Mouse (Mus musculus): Measurements from ENCODE around the gene Rab2b. TPM values are rescaled to one million over a fixed set of nuclear protein-coding genes. Genes with fewer than 3 reads are reported as not detected.

The Rab2b gene
- polyA plus RNA-seq, 1 experiment from 2014 or later = 27.4 TPM

DNA sequence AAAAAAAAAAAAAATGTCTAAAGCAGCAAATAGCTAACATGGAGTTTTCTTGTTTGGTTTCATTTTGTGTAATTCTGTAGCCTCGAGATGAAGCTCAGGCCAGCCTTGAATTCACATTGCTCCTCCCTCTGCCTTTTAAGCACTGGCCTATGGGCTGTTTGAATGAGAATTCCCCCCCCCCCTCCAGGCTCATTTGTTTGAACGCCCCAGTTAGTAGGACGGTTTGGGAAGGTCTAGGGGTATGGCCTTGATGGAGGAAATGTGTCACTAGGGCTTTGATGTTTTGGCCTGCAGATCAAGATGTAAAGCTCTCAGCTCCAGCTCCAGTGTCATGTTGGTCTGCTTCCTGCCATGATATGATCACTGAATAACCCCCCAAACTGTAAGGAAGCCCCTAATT, 6.6 kb downstream of the Rab2b start:
- Histone ChIP-seq H3K27ac (no peak overlapping the region), H3K9ac (no peak overlapping the region), H3K4me1 (no peaks in the 10 kb centered on the region), H3K4me3 (no peak overlapping the region), H3K27me3 (no peaks in the 10 kb centered on the region), H3K4me2 (replicated peaks) (no peak overlapping the region), H3K9me3 (no peaks in the 10 kb centered on the region), H3K36me3 (peaks cover 32% of the 10 kb centered on the region)
- no peak for ATAC-seq (ENCODE audit: insufficient number of reproducible peaks, insufficient read depth, low FRiP score, low TSS enrichment)
- WGBS = 80% methylated on average over 3 of the region's 3 CpGs

- under 1% methylated on average over 54 of the region's 54 CpGs for WGBS
- no peaks in the 10 kb centered on the region for H3K27me3 ChIP-seq
- H3K4me1 ChIP-seq = peaks cover 6% of the 10 kb centered on the region
- no peaks in the 10 kb centered on the region for H3K9me3 ChIP-seq
- H3K4me2 ChIP-seq (replicated peaks) = peak within 1 kb of the TSS; percentile 79
- peak; percentile 100 for ATAC-seq (ENCODE audit: insufficient number of reproducible peaks, insufficient read depth, low FRiP score, low TSS enrichment)
- peak within 1 kb of the TSS; percentile 92 for H3K4me3 ChIP-seq
- H3K9ac ChIP-seq = peak within 1 kb of the TSS; percentile 88
- peaks cover 4% of the 10 kb centered on the region; the same call in 1 of the 2 replicates for H3K36me3 ChIP-seq
- peak within 1 kb of the TSS; percentile 95 for H3K27ac ChIP-seq
Observed at GRCm38 (mm10) chr14:52257484-52258213, 21.7 kb downstream of the Rab2b start, which contains the start of gene Chd8. Gene Chd8 (minus strand): TSS chr14:52257780.

DNA sequence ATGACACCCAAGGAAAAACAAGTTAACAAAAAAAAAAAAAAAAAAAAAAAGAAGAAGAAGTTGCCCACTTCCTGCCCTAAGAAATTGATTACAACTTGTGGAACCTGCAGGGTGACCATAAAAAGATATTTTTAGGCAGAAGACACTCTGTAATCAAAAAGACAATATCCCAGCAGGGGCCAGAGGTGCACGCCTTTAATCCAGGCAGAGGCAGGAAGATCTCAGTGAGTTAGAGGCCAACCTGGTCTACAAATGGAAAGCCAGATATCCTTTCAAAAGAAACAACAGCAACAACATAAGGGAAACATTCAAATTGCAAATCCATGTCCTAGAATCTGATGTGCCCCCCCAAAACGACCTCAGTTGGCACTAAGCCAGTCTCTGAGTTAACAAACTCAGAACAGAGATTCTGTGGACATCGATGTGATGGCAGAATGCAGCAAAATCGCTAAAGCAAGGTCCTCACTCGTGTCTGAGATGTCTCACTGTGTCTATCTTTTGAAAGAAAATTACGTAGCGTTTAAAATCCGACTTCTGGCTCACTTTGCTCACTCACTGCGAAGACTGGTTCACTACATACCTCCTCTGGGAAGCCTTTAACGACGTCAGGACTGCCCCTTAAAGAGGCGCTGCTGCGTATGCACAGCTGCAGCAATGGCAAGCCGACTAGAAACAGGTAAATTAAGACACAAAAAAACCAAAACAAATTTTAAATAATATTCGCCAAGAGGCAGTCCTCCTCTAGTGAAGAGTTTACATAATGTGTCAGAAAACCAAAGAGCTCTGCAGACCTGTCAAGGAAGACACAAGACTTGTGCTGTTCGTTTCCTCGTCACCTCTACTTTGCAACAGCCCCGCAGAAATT, 22.8 kb downstream of the Rab2b start:
- H3K9me3 ChIP-seq = no peaks in the 10 kb centered on the region
- 9% methylated on average over 18 of the region's 18 CpGs for WGBS
- no peaks in the 10 kb centered on the region for H3K27me3 ChIP-seq
- peak overlapping the region; percentile 95 for H3K27ac ChIP-seq
- H3K9ac ChIP-seq = peak overlapping the region; percentile 88
- H3K4me1 ChIP-seq = peaks cover 6% of the 10 kb centered on the region
- H3K4me3 ChIP-seq = peak overlapping the region; percentile 92
- ATAC-seq (ENCODE audit: insufficient number of reproducible peaks, insufficient read depth, low FRiP score, low TSS enrichment) = no peak
- H3K36me3 ChIP-seq = no peaks in the 10 kb centered on the region
- H3K4me2 ChIP-seq (replicated peaks) = peak overlapping the region; percentile 79

- WGBS = 81% methylated on average over 4 of the region's 4 CpGs
- Histone ChIP-seq H3K4me1 (peaks cover 5% of the 10 kb centered on the region; the same call in 1 of the 2 replicates), H3K4me2 (replicated peaks) (no peak overlapping the region), H3K27me3 (no peaks in the 10 kb centered on the region), H3K27ac (no peak overlapping the region), H3K4me3 (no peak overlapping the region), H3K36me3 (peaks cover under 1% of the 10 kb centered on the region; the same call in 1 of the 2 replicates), H3K9me3 (no peaks in the 10 kb centered on the region), H3K9ac (no peak overlapping the region)
- no peak for ATAC-seq (ENCODE audit: insufficient number of reproducible peaks, insufficient read depth, low FRiP score, low TSS enrichment)
Observed at GRCm38 (mm10) chr14:52246129-52246528, 33.2 kb downstream of the Rab2b start.

GRCm38 (mm10) chr14:52244690-52245042, 34.7 kb downstream of the Rab2b start:
- Histone ChIP-seq H3K4me2 (replicated peaks) (peak overlapping the region; percentile 71), H3K9me3 (no peaks in the 10 kb centered on the region), H3K36me3 (peaks cover 4% of the 10 kb centered on the region; the same call in 1 of the 2 replicates), H3K27me3 (no peaks in the 10 kb centered on the region), H3K27ac (peak overlapping the region; percentile 73; the same call in 1 of the 2 replicates), H3K4me3 (peak overlapping the region; percentile 78), H3K9ac (peak overlapping the region; percentile 80), H3K4me1 (peaks cover 5% of the 10 kb centered on the region; the same call in 1 of the 2 replicates)
- peak; percentile 76; the same call in 1 of the 2 replicates for ATAC-seq (ENCODE audit: insufficient number of reproducible peaks, insufficient read depth, low FRiP score, low TSS enrichment)
- WGBS = 12% methylated on average over 7 of the region's 7 CpGs

DNA sequence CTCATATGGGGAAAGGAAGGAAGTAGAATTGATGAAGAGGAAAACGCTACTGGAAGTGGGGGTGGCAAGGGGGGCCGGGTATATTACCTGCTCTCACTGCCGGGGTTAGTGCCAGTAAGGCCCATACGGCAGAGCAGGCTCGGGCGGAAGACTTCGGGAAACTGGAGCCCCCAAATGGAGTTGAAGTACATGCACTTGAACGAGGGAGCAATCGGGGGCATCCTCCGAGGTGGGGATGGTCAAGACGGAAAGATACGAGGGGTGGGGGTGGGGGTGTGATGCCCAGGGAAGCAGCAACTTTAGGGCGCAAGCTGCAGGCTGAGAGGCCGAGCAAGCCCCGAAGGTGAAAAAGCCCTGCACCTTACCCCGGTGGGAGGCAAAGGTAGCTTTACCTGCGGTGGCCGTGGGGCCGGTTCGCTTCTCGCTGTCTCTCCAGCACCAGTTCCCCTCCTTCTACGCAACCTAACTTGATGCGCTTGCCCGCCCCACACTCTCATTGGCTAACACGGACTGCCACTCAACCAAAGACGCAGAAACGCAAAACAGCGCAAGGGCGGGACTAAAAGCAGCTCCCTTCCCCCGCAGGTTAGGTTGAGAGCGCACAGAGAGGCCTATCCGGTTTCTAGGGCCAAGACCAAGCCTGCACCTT, 35.2 kb downstream of the Rab2b start:
- Histone ChIP-seq H3K36me3 (peaks cover 5% of the 10 kb centered on the region; the same call in 1 of the 2 replicates), H3K4me1 (peaks cover 5% of the 10 kb centered on the region; the same call in 1 of the 2 replicates), H3K27me3 (no peaks in the 10 kb centered on the region), H3K27ac (peak overlapping the region; percentile 73), H3K4me2 (replicated peaks) (peak overlapping the region; percentile 71), H3K9ac (peak overlapping the region; percentile 80), H3K9me3 (no peaks in the 10 kb centered on the region), H3K4me3 (peak overlapping the region; percentile 78)
- under 1% methylated on average over 32 of the region's 32 CpGs for WGBS
- peak; percentile 97 for ATAC-seq (ENCODE audit: insufficient number of reproducible peaks, insufficient read depth, low FRiP score, low TSS enrichment)

- H3K36me3 ChIP-seq = peaks cover 65% of the 10 kb centered on the region
- no peak overlapping the region for H3K27ac ChIP-seq
- H3K4me3 ChIP-seq = no peak overlapping the region
- H3K27me3 ChIP-seq = no peaks in the 10 kb centered on the region
- no peaks in the 10 kb centered on the region for H3K9me3 ChIP-seq
- H3K4me2 ChIP-seq (replicated peaks) = no peak overlapping the region
- no peak for ATAC-seq (ENCODE audit: insufficient number of reproducible peaks, insufficient read depth, low FRiP score, low TSS enrichment)
- no peak overlapping the region for H3K9ac ChIP-seq
- WGBS = 98% methylated on average over 1 of the region's 1 CpGs
- no peaks in the 10 kb centered on the region for H3K4me1 ChIP-seq
Observed at GRCm38 (mm10) chr14:52236216-52236615, 43.1 kb downstream of the Rab2b start.

GRCm38 (mm10) chr14:52235165-52235564, 44.2 kb downstream of the Rab2b start:
- Histone ChIP-seq H3K27me3 (no peaks in the 10 kb centered on the region), H3K27ac (no peak overlapping the region), H3K4me1 (no peaks in the 10 kb centered on the region), H3K9me3 (no peaks in the 10 kb centered on the region), H3K36me3 (peaks cover 72% of the 10 kb centered on the region), H3K4me2 (replicated peaks) (no peak overlapping the region), H3K4me3 (no peak overlapping the region), H3K9ac (no peak overlapping the region)
- WGBS = 93% methylated on average over 7 of the region's 7 CpGs
- no peak for ATAC-seq (ENCODE audit: insufficient number of reproducible peaks, insufficient read depth, low FRiP score, low TSS enrichment)

GRCm38 (mm10) chr14:52232249-52232648, 47.1 kb downstream of the Rab2b start:
- no peak for ATAC-seq (ENCODE audit: insufficient number of reproducible peaks, insufficient read depth, low FRiP score, low TSS enrichment)
- no peak overlapping the region for H3K9ac ChIP-seq
- H3K9me3 ChIP-seq = no peaks in the 10 kb centered on the region
- no peak overlapping the region for H3K4me2 ChIP-seq (replicated peaks)
- no peaks in the 10 kb centered on the region for H3K27me3 ChIP-seq
- peaks cover 89% of the 10 kb centered on the region for H3K36me3 ChIP-seq
- H3K4me3 ChIP-seq = no peak overlapping the region
- WGBS = 95% methylated on average over 6 of the region's 6 CpGs
- H3K4me1 ChIP-seq = no peaks in the 10 kb centered on the region
- H3K27ac ChIP-seq = no peak overlapping the region

DNA sequence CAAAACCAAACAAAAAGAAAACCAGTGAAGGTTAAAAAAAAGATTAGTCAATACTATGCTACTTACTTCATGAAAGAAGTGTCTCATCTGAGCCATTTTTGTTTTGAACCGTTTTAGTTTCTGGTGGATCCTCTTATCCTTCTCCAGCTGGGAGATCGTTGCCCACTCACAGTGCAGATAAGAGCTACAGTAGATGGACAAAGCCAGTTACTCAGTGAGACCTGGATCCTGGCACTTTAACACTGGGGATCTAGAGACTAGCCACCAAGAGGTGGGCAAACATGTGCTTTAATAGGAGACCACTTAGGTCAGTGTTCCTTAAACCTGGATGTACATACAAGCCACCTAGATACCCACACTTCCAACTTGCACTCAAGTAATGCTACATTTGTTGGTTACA, 53.4 kb downstream of the Rab2b start:
- ATAC-seq (ENCODE audit: insufficient number of reproducible peaks, insufficient read depth, low FRiP score, low TSS enrichment) = no peak
- Histone ChIP-seq H3K9ac (no peak overlapping the region), H3K9me3 (no peaks in the 10 kb centered on the region), H3K27me3 (no peaks in the 10 kb centered on the region), H3K4me1 (no peaks in the 10 kb centered on the region), H3K36me3 (peaks cover 81% of the 10 kb centered on the region), H3K27ac (no peak overlapping the region), H3K4me3 (no peak overlapping the region), H3K4me2 (replicated peaks) (no peak overlapping the region)
- 91% methylated on average over 2 of the region's 2 CpGs for WGBS

GRCm38 (mm10) chr14:52217261-52217660, 62.1 kb downstream of the Rab2b start:
- Histone ChIP-seq H3K36me3 (peaks cover 85% of the 10 kb centered on the region), H3K27me3 (no peaks in the 10 kb centered on the region), H3K27ac (no peak overlapping the region), H3K4me3 (no peak overlapping the region), H3K4me2 (replicated peaks) (no peak overlapping the region), H3K4me1 (no peaks in the 10 kb centered on the region), H3K9me3 (no peaks in the 10 kb centered on the region), H3K9ac (no peak overlapping the region)
- WGBS = 98% methylated on average over 5 of the region's 5 CpGs
- ATAC-seq (ENCODE audit: insufficient number of reproducible peaks, insufficient read depth, low FRiP score, low TSS enrichment) = no peak
